Mouse (Mus musculus): ENCODE data around the gene Fbln5. TPM values are rescaled to one million over a fixed set of nuclear protein-coding genes. Genes with fewer than 3 reads are reported as not detected.

Fbln5 gene
- total RNA-seq, 2 experiments from 2014 or later, result 34.2 to 39.6 TPM

DNA sequence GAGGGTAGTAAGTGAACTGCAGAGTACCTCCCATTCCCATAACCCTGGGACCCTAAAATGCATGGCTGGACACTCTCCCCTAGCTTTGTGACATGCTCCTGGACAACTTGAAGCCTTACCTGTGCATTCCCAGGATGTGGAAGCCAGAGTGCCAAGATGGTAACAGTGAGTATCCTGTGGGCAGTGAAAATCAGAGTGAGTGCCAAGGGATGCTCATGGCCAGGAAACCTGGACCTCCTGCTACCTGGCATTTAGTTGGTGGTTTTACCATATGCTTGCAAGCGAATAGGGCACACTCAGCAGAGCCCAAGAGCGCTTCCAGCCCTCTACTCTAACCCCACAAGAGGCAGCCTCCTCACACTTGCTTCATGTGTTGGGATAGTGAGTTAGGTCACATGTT is 4.4 kb downstream of the Fbln5 start:
- no peak for DNase-seq
- intact Hi-C loops (cut with DNase I; ENCODE audit: low total_unique reads), result no loop called here

DNA sequence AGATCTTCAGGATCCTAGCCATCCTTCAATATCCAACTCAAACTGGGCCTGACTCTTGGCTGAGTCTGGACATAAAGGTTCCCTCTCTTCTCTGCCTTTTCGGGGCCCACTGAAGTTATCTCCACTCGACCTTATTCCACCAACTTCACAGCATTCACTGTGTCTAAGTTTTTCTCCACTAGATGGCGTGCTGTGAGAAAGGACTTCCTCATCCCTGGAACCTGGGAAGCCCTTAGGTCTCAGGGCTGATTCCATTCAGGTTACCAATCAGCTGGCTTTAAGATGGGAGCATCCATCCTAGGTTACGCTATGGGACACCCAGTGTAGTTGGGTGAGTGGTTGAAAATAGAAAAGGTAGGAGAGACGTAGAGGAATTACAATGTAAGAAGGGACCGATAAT is 7.7 kb downstream of the Fbln5 start:
- intact Hi-C loops (cut with DNase I; ENCODE audit: low total_unique reads), result no loop called here
- no peak for DNase-seq

DNA sequence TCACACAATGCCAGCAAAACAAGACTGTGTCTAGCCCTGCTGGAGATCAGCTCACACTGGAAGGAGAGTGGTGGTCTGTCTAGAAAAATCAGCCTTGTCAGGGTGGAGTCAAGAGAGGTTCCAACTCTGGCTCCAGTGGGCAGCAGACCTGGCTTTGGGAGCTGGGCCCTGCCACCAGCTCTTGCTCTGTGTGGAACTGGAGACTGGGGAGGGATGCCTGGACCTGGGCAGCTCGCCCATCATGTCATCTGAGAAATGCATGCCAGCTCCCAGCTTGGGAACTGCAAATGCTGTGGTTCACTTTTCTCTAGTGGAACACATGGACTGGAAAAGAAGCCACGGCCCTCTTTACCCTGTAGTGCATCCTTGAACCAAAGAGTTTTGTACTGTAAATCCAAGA is 8.3 kb downstream of the Fbln5 start:
- peak; percentile 69 for DNase-seq
- intact Hi-C loops (cut with DNase I; ENCODE audit: low total_unique reads), result no loop called here

DNA sequence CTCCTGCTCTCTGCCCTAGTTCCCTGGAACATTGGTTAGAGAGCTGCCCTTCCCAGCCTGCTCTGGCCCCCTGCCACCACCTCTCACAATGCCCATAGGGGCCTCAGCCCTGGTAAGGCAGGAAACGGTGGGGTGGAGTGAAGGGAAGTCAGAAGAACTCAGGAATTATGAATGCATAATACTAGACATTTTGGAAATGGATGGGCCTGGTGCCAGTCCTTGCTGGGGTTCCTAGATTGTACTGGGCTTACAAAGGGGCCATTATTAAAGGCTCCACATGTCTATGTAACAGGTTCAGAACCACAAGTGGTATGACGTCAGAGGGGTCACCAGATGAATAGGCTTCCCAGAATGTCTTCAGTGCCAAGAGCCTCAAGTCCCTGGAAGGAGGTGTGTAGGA is 11.5 kb downstream of the Fbln5 start:
- intact Hi-C loops (cut with DNase I; ENCODE audit: low total_unique reads), result no loop called here
- peak; percentile 22 for DNase-seq

DNA sequence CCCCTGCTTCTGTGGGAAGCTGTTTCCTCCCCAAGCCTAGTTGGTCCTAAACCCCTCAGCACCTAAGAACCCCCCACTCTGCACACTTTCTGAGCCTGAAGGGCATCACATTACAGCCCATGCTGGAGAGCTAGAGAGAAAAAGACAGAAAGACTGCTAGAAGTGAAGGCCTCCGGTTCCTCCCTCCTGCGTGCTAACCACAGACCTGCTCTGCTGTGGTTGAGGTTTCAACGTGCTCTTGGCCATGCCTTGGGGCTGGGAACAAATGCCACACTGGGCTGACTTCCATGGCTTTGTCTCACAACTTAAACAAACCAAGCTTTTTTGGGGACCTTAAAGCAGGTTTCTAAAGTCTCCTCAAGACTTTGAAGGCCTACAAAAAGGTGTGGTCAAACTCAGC is 16.4 kb downstream of the Fbln5 start:
- no peak for DNase-seq
- intact Hi-C loops (cut with DNase I; ENCODE audit: low total_unique reads), result no loop called here

DNA sequence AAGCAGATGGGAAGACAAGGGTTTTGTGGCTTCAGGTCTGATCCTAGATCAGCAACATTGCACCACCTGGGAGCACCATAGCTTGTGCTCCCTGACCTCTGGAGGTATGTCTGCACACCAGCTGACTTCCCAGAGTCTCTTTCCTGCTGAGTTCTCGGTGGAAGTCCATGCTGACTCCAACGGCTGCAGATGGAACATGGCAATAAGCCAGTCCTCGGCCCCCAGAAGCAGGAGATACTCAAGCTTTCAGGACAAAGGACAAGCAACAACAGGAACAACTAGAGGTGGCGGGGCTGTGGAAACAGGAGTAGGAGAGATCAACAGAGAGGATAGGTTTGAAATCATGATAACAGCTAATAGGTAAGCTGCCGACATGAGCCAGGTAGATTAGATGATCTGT is 17.1 kb downstream of the Fbln5 start:
- DNase-seq, result no peak
- intact Hi-C loops (cut with DNase I; ENCODE audit: low total_unique reads), result no loop called here

DNA sequence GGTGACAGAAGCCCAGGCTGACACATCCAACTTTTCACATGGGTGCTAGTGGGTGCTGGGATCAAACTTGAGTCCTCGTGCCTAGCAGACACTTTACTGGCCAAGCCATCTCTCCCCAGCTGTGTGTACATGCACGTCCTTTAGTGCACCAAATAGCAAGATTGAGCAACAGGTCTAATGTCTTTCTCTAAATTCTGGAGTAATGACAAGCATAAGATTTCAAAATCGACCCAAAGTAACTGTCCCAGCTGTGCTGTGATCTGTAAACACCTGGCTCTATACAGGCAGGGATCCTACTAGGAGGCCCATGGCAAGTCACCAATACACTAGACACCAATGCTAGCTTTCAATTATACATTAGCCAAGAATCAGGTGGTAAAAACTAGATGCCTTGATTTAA is 17.8 kb downstream of the Fbln5 start:
- no peak for DNase-seq
- intact Hi-C loops (cut with DNase I; ENCODE audit: low total_unique reads), result no loop called here

DNA sequence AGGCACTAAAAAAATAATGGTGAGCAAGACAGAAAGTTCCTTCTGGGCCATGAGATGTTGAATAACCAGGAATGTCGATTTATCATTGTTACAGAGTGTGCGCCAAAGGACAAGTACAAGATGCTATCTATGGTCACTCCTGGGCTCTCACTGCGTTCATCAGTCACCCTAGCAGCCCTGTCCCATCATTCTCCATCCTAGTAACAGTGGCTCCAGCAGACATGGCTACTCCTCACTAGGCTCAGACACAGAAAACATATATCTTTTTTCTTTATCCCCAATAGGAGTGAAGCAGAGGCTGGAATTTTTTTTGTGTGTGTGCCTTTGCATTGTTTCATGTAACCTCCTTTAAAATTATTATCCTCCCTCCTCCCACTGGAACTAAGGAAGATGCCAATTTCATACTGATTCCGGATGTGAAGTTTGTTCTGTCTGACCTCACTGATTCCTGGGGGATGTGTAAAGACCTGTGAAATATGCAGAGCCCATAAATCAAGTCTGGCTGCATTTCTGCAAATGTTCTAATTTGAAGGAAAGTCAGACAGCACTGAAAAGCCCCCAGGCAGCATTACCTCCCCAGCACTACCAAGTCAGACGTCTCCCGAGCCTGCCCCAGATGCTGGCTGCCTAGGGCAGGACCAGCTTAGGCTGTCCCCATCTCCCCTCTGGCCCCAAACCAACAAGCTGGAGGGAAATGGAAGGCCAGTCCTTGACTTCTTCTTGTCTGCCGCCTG is 20.5 kb downstream of the Fbln5 start:
- DNase-seq, result no peak
- intact Hi-C loops (cut with DNase I; ENCODE audit: low total_unique reads), result no loop called here

DNA sequence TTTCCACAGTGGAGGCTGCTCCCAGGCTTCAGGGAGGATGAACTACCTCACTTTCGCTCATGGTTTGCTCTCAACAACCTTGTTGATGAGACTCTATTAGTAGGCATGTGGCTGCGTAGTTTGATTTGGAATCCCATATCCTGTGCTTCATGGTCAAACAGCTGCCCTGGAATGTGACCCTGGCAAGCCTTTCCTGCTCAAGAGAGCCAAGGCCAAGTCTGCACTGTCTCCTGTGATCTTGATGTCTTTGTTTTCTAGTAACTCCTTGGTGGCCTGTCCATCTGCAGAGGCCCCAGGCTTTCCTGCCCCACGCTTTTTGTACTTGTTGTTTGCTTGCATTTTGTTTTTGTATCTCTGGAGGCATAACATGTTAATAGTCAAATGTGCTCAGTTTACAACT is 24.4 kb downstream of the Fbln5 start:
- peak; percentile 49 for DNase-seq
- intact Hi-C loops (cut with DNase I; ENCODE audit: low total_unique reads), result no loop called here

DNA sequence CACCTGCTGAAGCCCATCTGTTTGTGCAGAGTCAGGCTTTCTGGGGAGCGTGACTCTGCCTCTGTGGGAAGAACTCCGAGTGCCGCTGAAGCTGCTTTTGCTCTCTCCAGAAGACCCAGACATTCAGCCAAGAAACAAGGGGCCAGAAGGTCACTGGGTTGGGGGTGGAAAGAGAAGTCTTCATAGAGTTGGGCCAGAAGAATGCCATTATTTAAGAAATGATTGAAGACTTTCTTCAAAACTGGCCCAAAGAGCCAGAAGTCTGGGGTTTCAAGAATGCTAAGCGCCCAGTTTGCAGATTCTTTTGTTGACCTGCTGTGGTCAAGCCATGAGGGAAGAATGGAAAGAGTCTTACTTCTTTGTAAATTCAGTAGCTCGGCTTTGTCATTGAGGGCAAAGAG is 25.6 kb downstream of the Fbln5 start:
- no peak for DNase-seq
- intact Hi-C loops (cut with DNase I; ENCODE audit: low total_unique reads), result no loop called here

DNA sequence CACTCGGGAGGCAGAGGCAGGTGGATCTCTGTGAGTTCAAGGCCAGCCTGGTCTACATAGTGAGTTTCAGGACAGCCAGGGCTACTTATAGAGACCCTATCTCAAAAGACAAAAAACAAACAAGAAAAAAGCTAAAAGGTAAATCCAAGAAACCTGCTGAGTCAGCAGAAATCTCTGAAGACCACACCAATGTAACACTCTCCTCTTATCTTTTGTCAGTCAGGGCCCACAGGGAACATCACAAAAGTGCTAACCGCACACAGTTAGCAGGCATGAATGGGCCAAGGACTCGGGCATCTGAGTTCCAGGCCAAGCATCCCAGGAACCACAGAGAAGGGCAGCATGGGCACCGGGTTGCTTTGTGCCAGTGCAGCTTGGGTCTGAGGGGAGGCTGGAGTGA is 26.2 kb downstream of the Fbln5 start:
- intact Hi-C loops (cut with DNase I; ENCODE audit: low total_unique reads), result no loop called here
- DNase-seq, result no peak

DNA sequence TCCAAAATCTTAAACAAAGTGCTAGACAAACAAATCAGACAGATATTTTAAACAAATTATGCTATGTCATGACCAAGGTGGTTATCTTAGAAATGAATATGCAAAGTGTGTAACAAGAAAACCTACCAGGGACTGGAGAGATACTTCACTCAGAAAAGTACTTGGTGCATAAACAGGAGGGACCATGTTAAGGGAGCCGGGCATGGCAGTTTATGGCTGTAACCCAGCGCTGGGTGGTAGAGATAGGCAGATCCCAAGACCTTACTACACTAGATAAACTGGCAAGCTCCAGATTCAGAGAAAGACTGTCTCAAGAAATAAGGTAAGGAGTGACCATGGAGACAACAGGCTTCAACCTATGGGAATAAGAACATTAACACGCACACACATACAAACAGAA is 29.1 kb downstream of the Fbln5 start:
- DNase-seq, result no peak
- intact Hi-C loops (cut with DNase I; ENCODE audit: low total_unique reads), result no loop called here

DNA sequence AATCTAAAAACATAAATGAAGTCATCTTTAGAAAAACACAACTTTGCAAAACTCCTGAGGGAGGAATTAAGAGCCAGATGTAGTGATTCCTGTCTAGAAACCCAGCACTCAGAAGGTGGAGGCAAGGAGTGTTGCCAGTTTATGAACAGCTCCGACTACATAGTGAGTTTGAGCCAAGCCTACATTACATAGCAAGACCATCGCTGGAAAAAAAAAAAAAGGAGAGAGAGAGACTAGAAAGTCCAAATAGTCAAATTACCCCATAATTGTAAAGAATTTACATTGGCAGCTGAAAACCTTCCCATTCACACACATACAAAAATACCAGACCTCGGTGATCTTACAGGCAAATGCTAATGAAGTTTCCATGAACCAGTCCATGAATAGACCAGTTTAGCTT is 29.6 kb downstream of the Fbln5 start:
- intact Hi-C loops (cut with DNase I; ENCODE audit: low total_unique reads), result no loop called here

DNA sequence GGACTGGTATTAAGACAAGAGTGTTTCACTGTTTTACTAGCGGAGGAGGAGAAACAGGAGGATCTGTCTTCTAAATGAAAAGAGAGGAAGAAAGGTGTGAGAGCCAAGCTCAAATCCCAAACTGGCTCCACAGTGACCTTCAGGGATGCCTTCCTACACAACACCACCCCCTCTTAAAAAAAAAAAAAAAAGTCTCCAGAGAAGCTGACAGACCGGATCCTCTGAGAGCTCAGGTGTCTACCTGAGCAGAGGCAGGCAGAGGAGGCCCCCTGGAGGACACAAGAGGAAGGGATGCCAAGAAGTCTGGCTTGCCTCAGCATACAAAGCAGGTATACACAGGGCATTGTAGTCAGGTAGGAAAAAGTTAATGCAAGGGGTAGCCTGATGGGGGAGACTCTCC is 36.1 kb downstream of the Fbln5 start:
- no peak for DNase-seq
- intact Hi-C loops (cut with DNase I; ENCODE audit: low total_unique reads), result no loop called here

More for the DNA sequence above, 29.6 kb downstream of the Fbln5 start:
- DNase-seq, result no peak

DNA sequence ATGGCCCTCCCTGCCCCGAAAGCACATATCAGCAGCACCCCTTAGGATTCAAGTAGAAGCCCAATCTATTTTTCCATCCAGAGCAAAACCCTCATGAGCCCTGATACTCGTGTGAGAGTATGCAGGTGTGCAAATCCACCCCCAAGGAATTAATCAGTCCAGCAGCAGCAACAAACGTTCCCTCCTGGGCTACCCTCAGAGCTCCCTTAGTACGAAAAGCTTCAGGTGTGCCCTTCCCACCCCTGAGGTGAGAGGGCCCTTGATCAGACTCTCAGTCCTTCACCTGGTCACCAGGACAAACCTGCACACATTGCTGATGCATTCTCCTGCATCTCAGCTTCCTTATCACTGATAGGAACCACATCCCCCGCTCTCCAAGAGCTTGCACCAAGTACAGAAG is 37.9 kb downstream of the Fbln5 start:
- intact Hi-C loops (cut with DNase I; ENCODE audit: low total_unique reads), result no loop called here
- no peak for DNase-seq

DNA sequence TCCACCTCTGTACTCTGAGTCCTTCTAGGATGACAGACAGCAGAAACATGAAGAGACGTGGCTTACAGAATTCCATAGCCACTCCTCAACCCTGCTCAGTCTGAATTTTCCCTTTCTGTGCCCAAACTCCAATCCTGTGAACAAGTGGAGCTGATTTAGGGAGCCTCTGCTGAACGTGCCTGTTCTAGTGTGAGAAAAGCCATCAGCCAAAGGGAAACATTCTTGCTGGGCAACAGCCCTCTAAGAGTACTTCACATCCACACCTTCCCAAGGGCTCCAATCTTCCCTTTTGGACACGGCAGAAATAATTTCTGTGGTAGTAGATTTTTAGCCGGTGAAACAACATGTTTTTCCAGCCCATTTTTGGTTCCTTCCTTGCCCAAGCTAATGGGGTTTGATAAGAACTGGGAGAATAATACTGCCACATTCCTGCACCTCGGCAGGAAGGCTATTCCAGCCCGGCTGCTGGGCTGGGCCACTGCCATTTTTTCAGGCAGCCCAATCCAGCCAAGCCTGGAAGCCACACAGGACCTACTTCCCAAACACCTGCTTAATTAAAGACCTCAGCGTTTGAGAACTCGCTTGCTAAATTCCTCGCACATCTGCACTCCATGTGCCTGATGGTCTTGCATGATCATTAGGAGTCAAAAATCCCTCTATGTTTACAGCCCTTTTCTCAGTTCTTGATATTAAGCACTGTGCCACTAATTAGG is 41.1 kb downstream of the Fbln5 start:
- DNase-seq, result peak; percentile 65
- intact Hi-C loops (cut with DNase I; ENCODE audit: low total_unique reads), result loop anchor here (2.0 kb wide), 1 partner anchor 59 kb away; the partner anchor contains the start of gene Tc2n

DNA sequence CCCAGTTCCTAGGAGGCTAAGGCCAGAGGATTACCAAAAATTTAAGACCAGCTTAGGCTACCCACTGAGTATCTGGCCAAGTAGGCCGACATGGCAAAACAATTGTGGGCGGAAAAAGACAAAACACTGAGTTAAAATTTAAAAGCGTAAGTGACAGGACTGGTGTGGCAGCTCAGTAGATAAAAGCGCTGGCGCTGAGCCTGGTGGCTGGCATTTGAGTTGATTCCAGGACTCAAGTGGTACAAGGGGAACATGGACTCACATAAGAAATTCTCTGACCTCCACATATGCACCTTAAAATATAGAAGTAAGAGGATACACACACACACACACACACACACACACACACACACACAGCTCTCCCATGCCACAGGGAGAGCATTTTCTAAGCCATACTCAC is 42.5 kb downstream of the Fbln5 start:
- intact Hi-C loops (cut with DNase I; ENCODE audit: low total_unique reads), result no loop called here
- DNase-seq, result no peak

DNA sequence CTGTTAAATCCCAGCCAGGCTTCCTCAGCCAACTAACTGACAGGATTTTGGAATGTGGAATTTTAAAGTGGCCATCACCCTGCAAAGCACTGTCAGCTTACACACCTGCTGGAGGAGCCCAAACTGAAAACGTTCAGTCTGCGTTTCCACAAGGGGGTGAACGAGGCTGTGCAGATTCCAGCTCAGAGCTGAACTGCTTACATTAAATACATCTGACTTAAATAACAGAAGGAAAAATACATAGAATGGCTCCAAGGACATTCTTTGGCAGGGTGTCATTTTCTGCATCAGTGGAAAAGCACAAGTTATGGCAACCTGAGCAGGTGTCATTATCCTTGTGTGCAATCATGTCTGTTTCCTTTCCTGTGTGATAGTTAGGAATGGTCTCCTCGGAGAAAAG is 44.7 kb downstream of the Fbln5 start:
- DNase-seq, result no peak
- intact Hi-C loops (cut with DNase I; ENCODE audit: low total_unique reads), result no loop called here

DNA sequence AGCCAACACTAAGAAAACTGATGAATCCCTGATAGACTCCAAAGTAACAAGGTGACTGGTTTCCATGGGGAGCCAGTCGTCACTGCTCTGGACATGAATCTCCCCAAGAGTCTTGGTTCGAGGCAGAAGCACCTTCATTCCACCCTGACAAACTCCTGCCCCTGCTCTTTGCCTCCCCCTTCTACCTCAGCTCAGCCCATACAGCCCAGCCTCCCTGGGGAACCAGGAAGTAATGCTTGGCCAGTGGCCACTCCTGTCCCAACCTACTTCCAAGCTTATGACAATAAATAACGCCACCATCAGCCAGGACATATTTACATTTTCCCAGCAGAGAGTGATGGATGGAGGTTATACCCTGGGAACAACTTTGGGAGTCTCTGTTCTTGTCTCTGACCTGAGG is 45.9 kb downstream of the Fbln5 start:
- intact Hi-C loops (cut with DNase I; ENCODE audit: low total_unique reads), result no loop called here
- DNase-seq, result no peak

DNA sequence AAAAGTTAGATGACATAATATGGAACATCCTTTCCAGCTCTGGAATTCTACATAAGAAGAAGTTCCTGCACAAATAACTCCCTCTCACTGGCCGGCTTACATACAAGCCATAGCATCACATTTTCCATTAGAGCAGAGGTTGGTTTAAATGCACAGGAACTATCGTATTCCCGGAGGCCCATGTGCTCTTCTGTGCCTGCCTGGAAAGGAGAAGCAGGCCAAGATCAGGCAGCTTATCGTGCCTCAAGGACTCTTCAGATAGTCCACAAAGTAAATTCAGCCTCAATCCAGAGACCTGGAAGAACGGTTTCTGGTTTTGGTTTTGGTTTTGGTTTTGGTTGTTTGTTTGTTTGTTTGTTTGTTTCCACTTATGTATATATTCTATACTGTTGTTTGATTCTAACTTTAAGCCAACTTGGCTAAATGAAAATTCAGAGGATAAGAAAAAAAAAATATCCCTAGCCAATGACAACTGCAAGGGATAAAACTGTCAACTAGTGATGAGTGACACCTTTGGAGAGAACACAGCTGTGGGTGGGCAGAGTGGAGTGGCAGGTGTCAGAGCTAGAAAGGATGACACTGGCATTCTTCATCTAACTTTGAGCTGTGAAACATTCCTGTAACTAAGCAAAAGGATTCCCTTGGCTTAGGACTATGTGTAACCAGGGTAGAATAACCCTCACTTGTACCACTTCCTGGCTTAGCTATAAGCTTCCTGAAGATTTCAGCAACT is 48.4 kb downstream of the Fbln5 start:
- intact Hi-C loops (cut with DNase I; ENCODE audit: low total_unique reads), result no loop called here
- no peak for DNase-seq

Data from gastrocnemius, postnatal 14 days (tissue).